Mouse (Mus musculus): ENCODE results near the gene Hoxa11. TPM values are rescaled to one million over a fixed set of nuclear protein-coding genes. Genes with fewer than 3 reads are reported as not detected.

The Hoxa11 gene
- polyA plus RNA-seq, 1 experiment from 2014 or later: 0.09 TPM

DNA sequence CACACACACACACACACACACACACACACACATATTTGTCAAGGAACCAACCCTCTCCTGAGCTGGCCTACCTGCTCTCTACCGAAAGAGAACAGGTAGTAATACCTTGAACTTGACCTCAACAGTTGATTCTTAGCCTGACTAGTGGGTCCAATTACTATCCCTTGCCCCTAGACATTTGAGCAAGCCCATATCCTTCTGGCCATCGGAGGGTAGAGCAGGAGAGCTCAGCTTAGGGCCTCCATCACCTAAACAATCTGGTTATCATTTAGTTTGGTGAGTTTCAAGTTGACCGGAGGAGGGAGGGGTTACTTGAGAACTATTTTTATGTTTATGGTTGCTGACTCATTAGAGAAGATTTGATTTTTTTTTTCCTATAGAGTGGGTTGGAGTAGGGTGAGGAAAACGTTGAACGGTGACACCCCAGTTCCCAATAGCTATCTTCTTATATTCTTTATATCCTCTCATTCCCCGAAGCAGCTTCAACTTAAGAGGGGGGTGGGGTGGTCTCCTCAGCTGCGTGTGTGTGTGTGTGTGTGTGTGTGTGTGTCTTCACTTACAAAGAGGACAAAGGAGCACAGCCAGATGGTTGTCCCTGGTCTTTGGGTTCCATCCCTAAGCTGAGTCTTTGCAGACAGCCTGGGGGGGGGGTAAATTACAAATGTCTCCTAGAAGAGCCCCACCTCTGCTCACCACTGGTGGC, 5.7 kb upstream of the Hoxa11 start:
- Histone ChIP-seq H3K36me3 (ENCODE audit: control insufficient read depth, insufficient read depth, low read length) (no peaks in the 10 kb centered on the region), H3K4me2 (ENCODE audit: low read depth, low read length) (no peak overlapping the region; the same call in 1 of the 2 replicates), H3K27ac (ENCODE audit: low read depth, low read length) (no peak overlapping the region), H3K4me3 (ENCODE audit: low read depth, low read length) (no peak overlapping the region), H3K27me3 (ENCODE audit: control insufficient read depth, insufficient read depth, low read length) (peaks cover 35% of the 10 kb centered on the region), H3K9me3 (ENCODE audit: control insufficient read depth, low read length) (no peaks in the 10 kb centered on the region), H3K4me1 (ENCODE audit: control insufficient read depth, insufficient read depth, low read length) (no peaks in the 10 kb centered on the region), H3K9ac (replicated peaks; ENCODE audit: low read depth, low read length) (no peak overlapping the region)
- no peak for ATAC-seq (ENCODE audit: low read depth)
- 7% methylated on average over 7 of the region's 7 CpGs for WGBS

DNA sequence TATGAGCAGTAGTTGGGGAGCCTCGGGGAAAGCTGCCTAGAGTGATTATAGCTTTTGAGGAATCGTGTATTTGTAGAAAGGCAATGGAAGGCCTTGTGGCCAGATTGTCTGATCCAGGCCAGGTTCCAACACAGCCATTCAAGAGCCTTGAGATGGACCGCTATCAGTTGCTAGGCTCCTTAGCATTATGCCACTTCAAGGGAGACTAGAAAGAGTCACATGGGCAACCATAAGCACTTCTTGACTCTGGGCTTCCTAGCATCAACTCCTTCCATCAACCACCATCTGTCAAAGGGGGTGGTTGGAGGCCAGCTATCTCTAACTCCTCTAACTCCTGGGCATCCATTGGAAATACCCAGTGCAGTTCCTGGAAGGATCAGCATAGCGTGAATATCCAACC, 4.2 kb upstream of the Hoxa11 start:
- WGBS: 6% methylated on average over 4 of the region's 4 CpGs
- Histone ChIP-seq H3K9me3 (ENCODE audit: control insufficient read depth, low read length) (no peaks in the 10 kb centered on the region), H3K36me3 (ENCODE audit: control insufficient read depth, insufficient read depth, low read length) (no peaks in the 10 kb centered on the region), H3K9ac (replicated peaks; ENCODE audit: low read depth, low read length) (no peak overlapping the region), H3K4me3 (ENCODE audit: low read depth, low read length) (peak overlapping the region; percentile 7; the same call in 1 of the 2 replicates), H3K4me1 (ENCODE audit: control insufficient read depth, insufficient read depth, low read length) (no peaks in the 10 kb centered on the region), H3K27me3 (ENCODE audit: control insufficient read depth, insufficient read depth, low read length) (peaks cover 34% of the 10 kb centered on the region), H3K27ac (ENCODE audit: low read depth, low read length) (peak overlapping the region; percentile 12; the same call in 1 of the 2 replicates), H3K4me2 (ENCODE audit: low read depth, low read length) (peak overlapping the region; percentile 36)
- ATAC-seq (ENCODE audit: low read depth): no peak

DNA sequence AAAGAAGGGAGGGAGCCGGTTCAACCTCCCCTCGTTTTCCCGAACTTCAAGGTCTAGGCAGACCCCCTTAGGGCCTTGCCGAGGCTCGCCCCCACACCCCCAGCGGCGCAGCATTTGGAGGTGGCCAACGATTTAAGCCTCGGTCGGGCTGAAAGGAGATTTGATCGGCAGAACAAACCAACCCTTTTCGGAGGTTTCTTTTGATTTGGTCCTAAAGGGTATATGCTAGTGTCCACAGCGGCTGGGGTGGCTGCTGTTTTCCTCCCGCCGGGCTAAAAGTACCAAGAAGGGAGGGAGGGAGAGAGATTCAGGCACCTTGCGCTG, 3.8 kb upstream of the Hoxa11 start:
- Histone ChIP-seq H3K4me2 (ENCODE audit: low read depth, low read length) (peak overlapping the region; percentile 36), H3K4me3 (ENCODE audit: low read depth, low read length) (peak overlapping the region; percentile 7; the same call in 1 of the 2 replicates), H3K36me3 (ENCODE audit: control insufficient read depth, insufficient read depth, low read length) (no peaks in the 10 kb centered on the region), H3K27me3 (ENCODE audit: control insufficient read depth, insufficient read depth, low read length) (peaks cover 33% of the 10 kb centered on the region), H3K9me3 (ENCODE audit: control insufficient read depth, low read length) (no peaks in the 10 kb centered on the region), H3K4me1 (ENCODE audit: control insufficient read depth, insufficient read depth, low read length) (no peaks in the 10 kb centered on the region), H3K9ac (replicated peaks; ENCODE audit: low read depth, low read length) (no peak overlapping the region), H3K27ac (ENCODE audit: low read depth, low read length) (peak overlapping the region; percentile 12; the same call in 1 of the 2 replicates)
- WGBS: 3% methylated on average over 16 of the region's 16 CpGs
- ATAC-seq (ENCODE audit: low read depth): no peak

DNA sequence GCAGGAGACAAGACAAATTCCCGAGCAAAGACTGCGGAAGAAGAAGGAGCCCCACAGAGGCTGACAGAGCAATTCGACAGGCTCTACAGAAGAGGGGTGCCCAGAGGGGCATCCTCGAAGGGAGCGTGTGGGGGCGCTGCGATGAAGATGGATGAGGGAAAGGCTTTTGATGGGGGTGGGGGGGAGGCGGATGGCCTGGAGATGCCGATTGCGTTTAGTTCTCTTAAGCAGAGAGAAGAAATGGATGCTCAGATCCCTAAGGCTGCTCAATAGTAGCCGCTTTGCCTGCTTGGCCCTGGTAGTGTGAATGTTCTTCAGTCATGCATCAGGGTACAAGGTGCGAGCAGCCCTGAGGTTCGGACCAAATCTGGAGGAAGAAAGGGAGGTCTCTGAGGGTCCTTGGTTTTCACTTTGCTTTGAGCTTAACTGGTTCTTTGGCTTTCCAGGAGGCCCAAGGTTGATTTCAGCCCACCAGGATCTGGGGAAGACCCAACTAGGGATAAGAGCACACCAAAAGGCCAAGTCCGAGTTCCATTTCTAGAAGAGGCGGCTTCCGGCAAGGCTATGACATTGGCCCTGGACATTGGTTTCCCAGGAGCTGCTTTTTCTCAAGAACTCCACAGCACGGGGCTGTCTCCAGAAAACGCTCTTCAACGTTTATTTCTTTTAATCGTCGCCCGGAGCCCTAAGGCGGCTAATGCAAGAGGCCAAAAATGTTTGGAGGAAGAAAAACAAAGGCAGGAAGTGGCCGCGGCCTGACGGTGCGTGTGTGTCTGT, 3.2 kb upstream of the Hoxa11 start:
- H3K4me2 ChIP-seq (ENCODE audit: low read depth, low read length): peak overlapping the region; percentile 36
- WGBS: 3% methylated on average over 27 of the region's 27 CpGs
- ATAC-seq (ENCODE audit: low read depth): peak; percentile 5; the same call in 1 of the 2 replicates
- H3K36me3 ChIP-seq (ENCODE audit: control insufficient read depth, insufficient read depth, low read length): no peaks in the 10 kb centered on the region
- H3K27ac ChIP-seq (ENCODE audit: low read depth, low read length): peak overlapping the region; percentile 64; the same call in 1 of the 2 replicates
- no peaks in the 10 kb centered on the region for H3K4me1 ChIP-seq (ENCODE audit: control insufficient read depth, insufficient read depth, low read length)
- no peaks in the 10 kb centered on the region for H3K9me3 ChIP-seq (ENCODE audit: control insufficient read depth, low read length)
- H3K27me3 ChIP-seq (ENCODE audit: control insufficient read depth, insufficient read depth, low read length): peaks cover 31% of the 10 kb centered on the region
- H3K9ac ChIP-seq (replicated peaks; ENCODE audit: low read depth, low read length): no peak overlapping the region
- H3K4me3 ChIP-seq (ENCODE audit: low read depth, low read length): peak overlapping the region; percentile 22; the same call in 1 of the 2 replicates

DNA sequence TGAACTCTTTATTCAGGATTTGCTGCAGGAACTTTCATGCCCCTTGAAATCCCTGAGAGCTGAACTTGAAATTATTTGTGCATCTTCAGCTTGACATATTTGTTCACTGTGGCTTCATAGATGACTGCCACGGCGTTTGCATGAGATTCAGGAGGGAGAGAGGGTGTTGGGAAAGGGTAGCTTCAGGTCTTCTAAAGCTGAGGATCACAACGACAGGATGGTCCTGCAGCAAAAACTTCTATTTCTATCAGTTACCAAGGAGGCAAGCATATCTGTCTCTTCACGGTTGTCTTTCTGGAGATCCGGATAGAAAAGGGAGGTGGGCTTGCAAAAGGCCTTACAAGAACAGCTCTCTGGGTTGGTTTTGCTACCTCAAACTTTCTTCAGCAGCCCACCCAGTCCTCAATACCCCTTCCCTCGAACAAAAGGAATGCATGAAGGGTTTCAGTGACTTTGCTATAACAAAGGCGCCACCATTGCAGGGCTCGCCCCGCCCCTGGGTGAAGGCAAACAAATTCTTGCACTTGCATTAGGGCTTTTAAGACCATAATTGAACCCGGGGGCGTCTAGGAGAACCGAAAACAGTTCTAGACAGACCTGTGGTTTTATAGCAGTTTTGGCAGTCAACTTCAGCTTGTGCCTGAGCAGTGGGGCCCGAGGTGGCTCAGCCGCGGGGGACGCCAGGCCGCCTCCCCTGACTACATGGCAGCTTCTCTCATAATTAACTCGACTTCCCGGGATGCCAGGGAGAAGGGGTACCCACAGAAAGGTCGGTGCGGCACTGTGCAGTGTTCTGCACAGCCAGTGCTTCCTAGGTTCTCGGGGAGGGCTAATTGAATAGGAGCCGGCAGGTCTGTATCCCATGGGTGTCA, 2.4 kb upstream of the Hoxa11 start:
- Histone ChIP-seq H3K36me3 (ENCODE audit: control insufficient read depth, insufficient read depth, low read length) (no peaks in the 10 kb centered on the region), H3K4me2 (ENCODE audit: low read depth, low read length) (peak overlapping the region; percentile 36; the same call in 1 of the 2 replicates), H3K27ac (ENCODE audit: low read depth, low read length) (peak overlapping the region; percentile 64; the same call in 1 of the 2 replicates), H3K9me3 (ENCODE audit: control insufficient read depth, low read length) (no peaks in the 10 kb centered on the region), H3K4me1 (ENCODE audit: control insufficient read depth, insufficient read depth, low read length) (no peaks in the 10 kb centered on the region), H3K4me3 (ENCODE audit: low read depth, low read length) (peak overlapping the region; percentile 22; the same call in 1 of the 2 replicates), H3K9ac (replicated peaks; ENCODE audit: low read depth, low read length) (no peak overlapping the region), H3K27me3 (ENCODE audit: control insufficient read depth, insufficient read depth, low read length) (peaks cover 35% of the 10 kb centered on the region)
- ATAC-seq (ENCODE audit: low read depth): peak; percentile 12; the same call in 1 of the 2 replicates
- 2% methylated on average over 23 of the region's 23 CpGs for WGBS

DNA sequence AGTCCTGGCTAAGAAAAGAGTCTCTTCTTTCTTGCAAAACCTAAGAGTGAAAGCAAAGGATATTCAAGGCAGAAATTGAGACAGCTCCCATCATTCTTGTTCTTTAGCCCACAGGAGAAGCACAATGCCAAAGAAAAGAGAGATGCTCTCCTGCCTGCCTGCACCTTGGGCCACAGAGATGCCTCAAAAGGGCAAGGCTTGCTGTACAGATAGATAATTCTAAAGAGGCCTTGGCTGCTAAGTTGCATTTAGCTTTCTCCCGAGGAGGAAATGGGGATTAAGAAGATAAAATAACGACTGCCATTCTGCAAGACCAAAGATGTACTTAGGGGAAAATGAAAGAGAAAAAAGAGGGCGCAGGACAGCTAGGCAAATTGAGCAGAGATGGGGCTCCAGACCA, 1.3 kb upstream of the Hoxa11 start:
- H3K4me2 ChIP-seq (ENCODE audit: low read depth, low read length): peak overlapping the region; percentile 40
- H3K4me3 ChIP-seq (ENCODE audit: low read depth, low read length): peak overlapping the region; percentile 30
- WGBS: 3% methylated on average over 3 of the region's 3 CpGs
- H3K27ac ChIP-seq (ENCODE audit: low read depth, low read length): no peak overlapping the region
- no peak for ATAC-seq (ENCODE audit: low read depth)
- H3K9ac ChIP-seq (replicated peaks; ENCODE audit: low read depth, low read length): peak overlapping the region; percentile 48
- peaks cover 39% of the 10 kb centered on the region for H3K27me3 ChIP-seq (ENCODE audit: control insufficient read depth, insufficient read depth, low read length)
- no peaks in the 10 kb centered on the region for H3K4me1 ChIP-seq (ENCODE audit: control insufficient read depth, insufficient read depth, low read length)
- H3K9me3 ChIP-seq (ENCODE audit: control insufficient read depth, low read length): no peaks in the 10 kb centered on the region
- H3K36me3 ChIP-seq (ENCODE audit: control insufficient read depth, insufficient read depth, low read length): no peaks in the 10 kb centered on the region

DNA sequence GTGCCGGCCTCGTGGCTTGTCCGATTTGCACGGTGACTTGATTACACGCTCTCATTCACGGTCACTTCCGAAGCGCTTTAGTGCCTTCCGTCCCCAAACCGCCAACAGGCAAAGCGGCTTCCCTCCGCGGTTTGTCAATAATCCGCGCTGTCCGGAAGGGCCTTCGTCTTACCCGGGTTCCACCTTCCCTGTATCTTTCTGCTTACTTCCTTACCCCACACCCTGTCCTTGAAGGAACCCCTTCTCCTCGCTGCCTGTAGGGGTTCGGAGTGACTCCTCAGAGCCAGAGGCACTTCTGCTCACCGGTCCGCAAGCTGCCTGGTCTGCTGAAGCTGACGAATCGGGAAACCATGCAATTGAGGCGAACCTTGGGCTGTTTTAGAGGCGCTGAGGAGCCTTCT, 793 bp upstream of the Hoxa11 start:
- H3K4me3 ChIP-seq (ENCODE audit: low read depth, low read length): peak overlapping the region; percentile 30

DNA sequence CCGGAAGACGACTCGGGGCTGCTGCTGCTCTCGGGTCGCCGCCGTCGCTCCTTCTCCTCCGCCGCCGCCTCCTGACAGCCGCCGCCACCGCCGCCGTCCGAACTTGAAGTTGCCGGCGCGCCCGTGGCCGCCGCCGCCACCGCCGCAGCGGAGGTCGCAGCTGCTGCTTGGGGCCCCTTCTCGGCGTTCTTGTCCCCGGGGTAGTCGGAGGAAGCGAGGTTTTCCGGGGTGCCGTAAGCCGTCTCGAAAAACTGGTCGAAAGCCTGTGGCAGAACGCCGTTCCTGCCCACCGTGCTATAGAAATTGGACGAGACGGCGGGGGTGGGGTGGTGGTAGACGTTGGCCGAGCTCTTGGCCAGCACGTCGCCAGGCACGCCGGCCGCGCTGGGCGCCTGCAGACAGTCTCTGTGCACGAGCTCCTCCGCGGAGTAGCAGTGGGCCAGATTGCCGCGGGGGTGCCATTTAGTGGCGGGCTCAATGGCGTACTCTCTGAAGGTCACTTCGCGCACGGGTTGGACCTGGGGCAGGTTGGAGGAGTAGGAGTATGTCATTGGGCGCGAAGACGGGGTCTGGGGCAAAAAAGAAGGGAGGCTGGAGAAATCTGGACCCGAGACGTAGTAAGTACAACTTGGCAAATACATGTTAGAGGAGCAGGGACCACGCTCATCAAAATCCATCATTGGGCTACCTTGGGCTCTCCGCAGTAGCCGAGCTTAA, 412 bp downstream of the Hoxa11 start:
- Histone ChIP-seq H3K36me3 (ENCODE audit: control insufficient read depth, insufficient read depth, low read length) (no peaks in the 10 kb centered on the region), H3K4me3 (ENCODE audit: low read depth, low read length) (peak overlapping the region; percentile 30), H3K9me3 (ENCODE audit: control insufficient read depth, low read length) (no peaks in the 10 kb centered on the region), H3K4me1 (ENCODE audit: control insufficient read depth, insufficient read depth, low read length) (no peaks in the 10 kb centered on the region; the same call in 1 of the 2 replicates), H3K27me3 (ENCODE audit: control insufficient read depth, insufficient read depth, low read length) (peaks cover 32% of the 10 kb centered on the region), H3K4me2 (ENCODE audit: low read depth, low read length) (peak overlapping the region; percentile 40), H3K27ac (ENCODE audit: low read depth, low read length) (peak overlapping the region; percentile 70), H3K9ac (replicated peaks; ENCODE audit: low read depth, low read length) (peak overlapping the region; percentile 50)
- under 1% methylated on average over 71 of the region's 71 CpGs for WGBS
- no peak for ATAC-seq (ENCODE audit: low read depth)

More for the DNA sequence above, 793 bp upstream of the Hoxa11 start:
- H3K4me2 ChIP-seq (ENCODE audit: low read depth, low read length): peak overlapping the region; percentile 40
- WGBS: 2% methylated on average over 26 of the region's 26 CpGs
- no peaks in the 10 kb centered on the region for H3K4me1 ChIP-seq (ENCODE audit: control insufficient read depth, insufficient read depth, low read length)
- ATAC-seq (ENCODE audit: low read depth): no peak
- peak overlapping the region; percentile 60; the same call in 1 of the 2 replicates for H3K27ac ChIP-seq (ENCODE audit: low read depth, low read length)
- peaks cover 38% of the 10 kb centered on the region for H3K27me3 ChIP-seq (ENCODE audit: control insufficient read depth, insufficient read depth, low read length)
- no peaks in the 10 kb centered on the region for H3K9me3 ChIP-seq (ENCODE audit: control insufficient read depth, low read length)
- H3K36me3 ChIP-seq (ENCODE audit: control insufficient read depth, insufficient read depth, low read length): no peaks in the 10 kb centered on the region
- H3K9ac ChIP-seq (replicated peaks; ENCODE audit: low read depth, low read length): peak overlapping the region; percentile 48

All from neural tube, embryonic 14.5 days (tissue).